In genomic region chr17:90615019-90615418, GRCm38 (mm10) we compare ENCODE assay signal across 27 mouse cellular contexts.
"Had no signal": no experiment of that assay in that cellular context is flagged by ENCODE, and none has a peak within 500 bp of the region (broad histone marks: within the 10 kb centered on the region; RNA-seq: fewer than 3 reads in every experiment).

No protein-coding gene starts in this region.

- H3K9ac ChIP-seq: heart, embryonic 12.5 days; hindbrain, embryonic 12.5 days; hindbrain, embryonic 14.5 days; intestine, embryonic 15.5 days; limb, embryonic 12.5 days; liver, embryonic 13.5 days had no signal

- DNase-seq: gastrocnemius, adult 2 months; gastrocnemius, postnatal 10 days; gastrocnemius, postnatal 25 days; heart, adult 18-20 months; heart, postnatal 10 days; heart, postnatal 4 days; kidney, adult 18-20 months; kidney, adult 8-10 months; kidney, postnatal 10 days; kidney, postnatal 25 days; kidney, postnatal 4 days; liver; liver, embryonic 13.5 days had no signal

- H3K27ac ChIP-seq: gastrocnemius, adult 2 months; heart, embryonic 10.5 days; hindbrain, embryonic 10.5 days; hindbrain, embryonic 12.5 days; hindbrain, embryonic 14.5 days; intestine, embryonic 15.5 days; layer of hippocampus, adult 2 months; left cerebral cortex, adult 2 months; limb, embryonic 10.5 days; limb, embryonic 12.5 days; liver, embryonic 13.5 days had no signal

- H3K36me3 ChIP-seq: heart, embryonic 10.5 days; heart, embryonic 12.5 days; hindbrain, embryonic 10.5 days; hindbrain, embryonic 12.5 days; intestine, embryonic 15.5 days; limb, embryonic 10.5 days; limb, embryonic 12.5 days; liver, embryonic 13.5 days had no signal

- ATAC-seq: hindbrain, embryonic 16.5 days; inflammation-experienced regulatory T-cells, adult 6 months; intestine, embryonic 15.5 days; intestine, postnatal 0 days had no signal

- H3K4me3 ChIP-seq: gastrocnemius, adult 2 months; heart, embryonic 10.5 days; heart, embryonic 12.5 days; hindbrain, embryonic 10.5 days; hindbrain, embryonic 12.5 days; intestine, embryonic 15.5 days; layer of hippocampus, adult 2 months; left cerebral cortex, adult 2 months; limb, embryonic 10.5 days; limb, embryonic 12.5 days; liver, embryonic 13.5 days had no signal

- H3K4me2 ChIP-seq: heart, embryonic 12.5 days; hindbrain, embryonic 12.5 days; hindbrain, embryonic 14.5 days; intestine, embryonic 15.5 days; limb, embryonic 12.5 days; liver, embryonic 11.5 days; liver, embryonic 13.5 days had no signal

- H3K9me3 ChIP-seq: heart, embryonic 10.5 days; heart, embryonic 12.5 days; hindbrain, embryonic 10.5 days; hindbrain, embryonic 12.5 days; intestine, embryonic 15.5 days; limb, embryonic 10.5 days; limb, embryonic 12.5 days; liver, embryonic 13.5 days had no signal

- H3K27me3 ChIP-seq: heart, embryonic 12.5 days; hindbrain, embryonic 12.5 days; intestine, embryonic 15.5 days; limb, embryonic 12.5 days; liver, embryonic 13.5 days had no signal

- H3K4me1 ChIP-seq: heart, embryonic 10.5 days; heart, embryonic 12.5 days; hindbrain, embryonic 10.5 days; hindbrain, embryonic 12.5 days; intestine, embryonic 15.5 days; limb, embryonic 10.5 days; limb, embryonic 12.5 days; liver, embryonic 13.5 days had no signal
